Mouse (Mus musculus): ENCODE measurements around the gene Phf21a.

DNA sequence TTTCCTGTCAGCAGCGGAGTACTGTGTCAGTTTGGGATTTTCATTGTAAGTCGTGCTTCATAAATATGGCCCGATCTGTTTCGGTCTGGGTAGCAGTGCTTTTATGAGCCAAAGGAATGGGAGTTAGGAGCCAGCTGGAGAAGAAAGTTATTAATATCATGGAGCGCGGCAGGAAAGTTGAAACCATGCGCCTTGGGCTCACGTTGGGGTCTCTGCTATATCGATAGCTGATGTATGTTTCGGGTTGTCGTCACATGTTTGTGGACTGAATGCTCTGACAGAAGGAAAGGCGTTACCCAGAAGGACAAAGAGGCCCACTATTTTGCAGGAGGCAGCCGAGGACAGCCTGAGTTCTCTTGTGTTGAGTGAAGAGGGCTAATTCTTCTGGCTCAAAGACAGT lies 36.2 kb upstream of the Phf21a start:
- TF ChIP-seq CTCF (conservative IDR thresholded peaks at IDR 0.05; ENCODE audit: insufficient read depth, insufficient read length, low read depth, low read length), result no peak
- no peak for TF ChIP-seq POLR2A (IDR thresholded peaks at IDR 0.05; ENCODE audit: low read depth, low read length)

Measured in kidney, adult 2 months (tissue).